Mouse (Mus musculus) liver, postnatal 0 days (tissue): Measurements from ENCODE around the gene Hfe. TPM values are rescaled to one million over a fixed set of nuclear protein-coding genes. Genes with fewer than 3 reads are reported as not detected.

Source experiments
- ATAC-seq: fragments of 200-750 bp; cut with Nextera tagmentation; 2 replicates; pipeline ENCODE4 v1.8.0; 2017; ENCODE audit warnings: mild to moderate bottlenecking, moderate library complexity
- DNase-seq: peaks from one replicate; pipeline ENCODE4 v3.0.0-alpha.2; 2016
- H3K27ac ChIP-seq: fragments of 300-500 bp; sonication (generic); 2 replicates; pipeline ENCODE4 v1.5.1; 2014; ENCODE audit warnings: antibody characterized with exemption, moderate library complexity, mild to moderate bottlenecking, low read depth
- H3K27me3 ChIP-seq: fragments of 300-500 bp; sonication (generic); 2 replicates; pipeline ENCODE4 v1.6.1; 2014; ENCODE audit warnings: low read length, control low read depth, mixed read lengths; ENCODE audit not compliant: insufficient read depth
- H3K36me3 ChIP-seq: fragments of 300-500 bp; sonication (generic); replicated peaks from 2 replicates; pipeline ENCODE4 v1.6.1; 2014; ENCODE audit warnings: mild to moderate bottlenecking, control low read depth, low read length, moderate library complexity, mixed read lengths; ENCODE audit not compliant: insufficient read depth
- H3K4me1 ChIP-seq: fragments of 300-500 bp; sonication (generic); 2 replicates; pipeline ENCODE4 v1.6.1; 2014; ENCODE audit warnings: antibody characterized with exemption, mild to moderate bottlenecking, control low read depth; ENCODE audit not compliant: insufficient read depth
- H3K4me2 ChIP-seq: fragments of 300-500 bp; sonication (generic); 2 replicates; pipeline ENCODE4 v1.6.1; 2014; ENCODE audit warnings: low read depth, mild to moderate bottlenecking, low read length, moderate library complexity, mixed read lengths
- H3K4me3 ChIP-seq: fragments of 300-500 bp; sonication (generic); 2 replicates; pipeline ENCODE4 v1.5.1; 2014; ENCODE audit warnings: low read depth, low read length
- H3K9ac ChIP-seq: fragments of 300-500 bp; sonication (generic); replicated peaks from 2 replicates; pipeline ENCODE4 v1.6.1; 2014; ENCODE audit warnings: mild to moderate bottlenecking, moderate library complexity
- H3K9me3 ChIP-seq: fragments of 300-500 bp; sonication (generic); 2 replicates; pipeline ENCODE4 v1.6.1; 2016; ENCODE audit warnings: mild to moderate bottlenecking, control low read depth, low read length, mixed read lengths
- CTCF ChIP-seq: sonication (generic); IDR thresholded peaks from 2 replicates; pipeline ENCODE4 v1.5.1; 2016; ENCODE audit warnings: antibody characterized with exemption, low read depth
- EP300 ChIP-seq: IDR thresholded peaks from 2 replicates; pipeline ENCODE4 v1.6.1; 2016; ENCODE audit warnings: antibody characterized with exemption, low read depth, mild to moderate bottlenecking
- WGBS: fragments of 180-500 bp; shearing (Covaris S2); extraction: QIAGEN DNeasy Blood & Tissue Kit; methylation state at CpG from one replicate; pipeline ENCODE4 v1.1.7; 2014; ENCODE audit not compliant: insufficient replicate concordance; 5-methylcytosine and 5-hydroxymethylcytosine counted together
- microRNA-seq: library from miRNA; unstranded; fragments of <30 nt; microRNA quantifications from one replicate; pipeline ENCODE4, GENCODE M21; 2016
- polyA plus RNA-seq: library from polyadenylated mRNA; unstranded; fragments of >200 nt; fragmentation: Nextera tagmentation; extraction: Ambion mirVana; gene quantifications from 2 replicates; pipeline ENCODE4 v1.2.1, GENCODE M21; 2015

Hfe gene
- polyA plus RNA-seq, 1 experiment from 2014 or later: 24.0 TPM

- TF ChIP-seq EP300 (no peak), CTCF (no peak)
- Histone ChIP-seq H3K9me3 (no peaks in the 10 kb centered on the region), H3K9ac (no peak overlapping the region), H3K4me2 (no peak overlapping the region), H3K27me3 (no peaks in the 10 kb centered on the region), H3K4me1 (no peaks in the 10 kb centered on the region), H3K4me3 (no peak overlapping the region), H3K27ac (no peak overlapping the region), H3K36me3 (no peaks in the 10 kb centered on the region)
- 65% methylated on average over 6 of the region's 6 CpGs for WGBS
- no peak for DNase-seq
- ATAC-seq: no peak
Measured at GRCm38 (mm10) chr13:23659636-23660366, 50.9 kb downstream of the Hfe start.

Small RNA genes within 50 kb of the gene (microRNA-seq; reads per million reads assigned to microRNA genes)
- gene Gm44314 (not detected), gene Gm44350 (not detected), gene Gm44484 (not detected)

Other genes starting within 250 kb of the Hfe start
- 0.92 and 0.96 TPM in 2 replicates for gene Btn1a1, start 245.0 kb downstream of the Hfe start, polyA plus RNA-seq
- gene Btn2a2, start 222.0 kb downstream of the Hfe start, polyA plus RNA-seq: not detected in 2 replicates
- 7.2 and 7.5 TPM in 2 replicates for gene Hist1h4h, start 179.8 kb downstream of the Hfe start, polyA plus RNA-seq
- gene Hist1h2af, start 176.9 kb downstream of the Hfe start, polyA plus RNA-seq: 9.7 and 9.8 TPM in 2 replicates
- 3.7 and 6.3 TPM in 2 replicates for gene Hist1h3g, start 175.4 kb downstream of the Hfe start, polyA plus RNA-seq
- 0.58 and 0.64 TPM in 2 replicates for gene Hist1h2bh, start 167.5 kb downstream of the Hfe start, polyA plus RNA-seq
- gene Hist1h3f, start 166.8 kb downstream of the Hfe start, polyA plus RNA-seq: 1.3 and 1.5 TPM in 2 replicates
- 1.1 and 1.2 TPM in 2 replicates for gene Hist1h4f, start 159.2 kb downstream of the Hfe start, polyA plus RNA-seq
- gene Hist1h1d, start 157.6 kb downstream of the Hfe start, polyA plus RNA-seq: 0.43 and 0.51 TPM in 2 replicates
- 3.6 and 4.6 TPM in 2 replicates for gene Hist1h3e, start 148.5 kb downstream of the Hfe start, polyA plus RNA-seq
- 62.4 and 66.0 TPM in 2 replicates for gene Hist1h2ae, start 139.6 kb downstream of the Hfe start, polyA plus RNA-seq
- 6.1 and 7.8 TPM in 2 replicates for gene Hist1h2bg, start 139.5 kb downstream of the Hfe start, polyA plus RNA-seq
- gene Hist1h2bf, start 136.7 kb downstream of the Hfe start, polyA plus RNA-seq: 2.9 and 5.8 TPM in 2 replicates
- gene Hist1h2ad, start 136.5 kb downstream of the Hfe start, polyA plus RNA-seq: 2.0 and 2.6 TPM in 2 replicates
- gene Hist1h3d, start 135.1 kb downstream of the Hfe start, polyA plus RNA-seq: 4.7 and 5.8 TPM in 2 replicates
- gene Hist1h4d, start 129.3 kb downstream of the Hfe start, polyA plus RNA-seq: 89.1 and 94.3 TPM in 2 replicates
- gene Hist1h2be, start 89.7 kb downstream of the Hfe start, polyA plus RNA-seq: 0.49 and 0.51 TPM in 2 replicates
- 13.3 and 16.0 TPM in 2 replicates for gene Hist1h1e, start 88.3 kb downstream of the Hfe start, polyA plus RNA-seq
- gene Hist1h2ac, start 26.9 kb downstream of the Hfe start, polyA plus RNA-seq: 0.86 and 0.88 TPM in 2 replicates
- 168 and 180 TPM in 2 replicates for gene Hist1h2bc, start 26.7 kb downstream of the Hfe start, polyA plus RNA-seq
- gene Hist1h1t, start 15.0 kb downstream of the Hfe start, polyA plus RNA-seq: not detected in 2 replicates
- 6.2 and 6.5 TPM in 2 replicates for gene Hist1h4c, start 12.4 kb downstream of the Hfe start, polyA plus RNA-seq
- 69.6 and 74.1 TPM in 2 replicates for gene Hist1h1c, start 28.0 kb upstream of the Hfe start, polyA plus RNA-seq
- gene Hist1h3c, start 34.7 kb upstream of the Hfe start, polyA plus RNA-seq: 2.8 and 3.5 TPM in 2 replicates
- gene Hist1h2bb, start 35.9 kb upstream of the Hfe start, polyA plus RNA-seq: 1.6 and 2.7 TPM in 2 replicates
- gene Hist1h2ab, start 40.3 kb upstream of the Hfe start, polyA plus RNA-seq: 46.5 and 47.4 TPM in 2 replicates
- 10.2 and 16.0 TPM in 2 replicates for gene Hist1h3b, start 41.4 kb upstream of the Hfe start, polyA plus RNA-seq
- 2.5 and 3.2 TPM in 2 replicates for gene Hist1h4b, start 46.2 kb upstream of the Hfe start, polyA plus RNA-seq
- 0.40 and 0.49 TPM in 2 replicates for gene Hist1h4a, start 50.4 kb upstream of the Hfe start, polyA plus RNA-seq
- 6.1 and 7.5 TPM in 2 replicates for gene Hist1h3a, start 51.5 kb upstream of the Hfe start, polyA plus RNA-seq
- 2.8 and 4.6 TPM in 2 replicates for gene Hist1h1a, start 52.8 kb upstream of the Hfe start, polyA plus RNA-seq
- not detected in 2 replicates for gene Trim38, start 59.1 kb upstream of the Hfe start, polyA plus RNA-seq
- 37.0 and 39.8 TPM in 2 replicates for gene Slc17a2, start 96.1 kb upstream of the Hfe start, polyA plus RNA-seq
- 4.8 and 6.0 TPM in 2 replicates for gene Slc17a3, start 128.6 kb upstream of the Hfe start, polyA plus RNA-seq
- 1.0 and 1.2 TPM in 2 replicates for gene Slc17a1, start 156.9 kb upstream of the Hfe start, polyA plus RNA-seq
- gene Slc17a4, start 204.2 kb upstream of the Hfe start, polyA plus RNA-seq: 1.1 and 2.0 TPM in 2 replicates
- not detected in 2 replicates for gene Hist1h2ba, start 223.3 kb upstream of the Hfe start, polyA plus RNA-seq
- gene Hist1h2aa, start 223.6 kb upstream of the Hfe start, polyA plus RNA-seq: not detected in 2 replicates